Mouse (Mus musculus): ENCODE results near the gene Gm17677.

GRCm38 (mm10) chr9:35756843-35757242 lies 16.0 kb downstream of the Gm17677 start:
- no peak for TF ChIP-seq CTCF (conservative IDR thresholded peaks at IDR 0.05; ENCODE audit: insufficient read depth, insufficient read length, low read depth, low read length)
- no peak for TF ChIP-seq POLR2A (IDR thresholded peaks at IDR 0.05; ENCODE audit: low read depth, low read length)

All from kidney, adult 2 months (tissue).